Mouse (Mus musculus) spleen, adult 18-20 months (tissue): ENCODE measurements around the gene Eln.

Experiments used
- DNase-seq, 2 experiments: peaks; one replicate each; pipeline ENCODE4 v3.0.0; 2022; ENCODE audit warnings: mixed read lengths in 2 of 2

Eln gene

DNA sequence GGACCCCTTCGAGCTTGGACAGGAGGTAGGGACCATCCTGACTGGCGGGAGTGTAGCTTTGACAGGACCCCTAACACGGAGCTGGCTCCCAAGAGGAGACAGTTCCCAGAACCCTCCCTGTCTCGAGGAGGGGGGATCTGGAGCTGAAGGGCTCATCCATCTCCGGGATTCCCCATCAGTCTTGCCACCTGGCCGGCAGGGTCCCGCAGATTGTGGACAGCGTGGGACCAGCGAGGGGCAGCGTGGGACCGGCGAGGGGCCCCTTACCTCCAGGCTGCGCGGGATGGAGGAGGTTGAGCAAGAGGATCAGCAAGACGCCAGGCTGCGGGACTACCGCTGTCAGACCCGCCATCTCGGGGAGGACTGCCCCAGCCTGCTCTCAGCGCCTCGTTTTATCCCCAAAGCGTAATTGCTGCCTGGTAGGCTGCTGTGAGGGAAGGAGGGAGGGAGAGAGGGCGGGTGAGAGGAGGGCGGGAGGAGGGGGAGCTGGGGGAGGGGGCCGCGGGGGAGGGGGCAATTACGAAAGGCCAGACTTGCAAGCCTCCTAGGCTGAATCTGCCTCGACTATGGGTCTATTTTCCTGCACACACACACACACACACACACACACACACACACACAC, at the start of gene Eln:
Eln (minus strand) TSS at position 434 of the 622 bp plus-strand sequence.
- DNase-seq, result no peak

DNA sequence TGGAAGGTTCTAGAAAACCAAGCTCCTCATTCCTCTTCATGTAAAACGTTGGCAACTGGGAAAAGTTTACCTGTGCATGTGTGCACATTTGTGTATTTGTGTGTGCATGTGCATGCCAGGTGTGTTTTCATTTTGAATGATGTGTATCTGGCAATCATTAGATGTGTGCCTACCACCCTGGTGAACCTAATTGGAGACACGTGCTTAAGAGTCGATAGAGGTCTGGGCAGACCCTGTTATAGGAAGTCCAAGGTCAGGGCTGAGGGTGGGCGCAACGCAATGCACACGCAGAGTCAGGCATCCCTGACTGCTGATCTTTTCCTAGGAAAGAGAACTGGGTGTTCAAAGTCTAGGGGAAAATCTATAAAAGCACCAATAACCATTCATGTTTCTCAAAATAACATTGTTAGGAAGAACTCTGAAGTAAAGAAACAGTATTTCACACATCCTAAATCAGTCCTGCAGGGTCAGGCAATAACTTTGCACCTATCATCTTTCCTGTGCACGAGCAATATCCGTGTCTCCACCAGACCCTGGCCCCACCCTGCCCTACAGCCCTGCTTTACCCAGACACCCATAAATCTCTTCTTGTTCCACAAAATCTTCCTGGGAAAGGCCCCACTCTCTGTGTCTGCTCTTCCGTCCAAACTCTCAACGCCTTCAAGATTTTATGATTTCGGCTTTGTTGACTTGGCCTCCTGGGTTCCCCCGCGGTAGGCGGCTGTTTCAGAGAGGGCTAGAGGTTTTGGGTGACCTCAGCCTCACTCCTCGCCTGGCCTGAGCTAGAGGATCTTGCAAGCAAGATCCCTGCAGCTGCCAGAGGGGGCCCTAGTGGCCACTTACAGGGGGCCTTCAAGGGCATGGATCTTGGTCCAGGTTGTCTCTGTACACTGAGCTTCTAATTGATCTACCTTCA, 43.2 kb upstream of the Eln start:
- DNase-seq, result no peak

DNA sequence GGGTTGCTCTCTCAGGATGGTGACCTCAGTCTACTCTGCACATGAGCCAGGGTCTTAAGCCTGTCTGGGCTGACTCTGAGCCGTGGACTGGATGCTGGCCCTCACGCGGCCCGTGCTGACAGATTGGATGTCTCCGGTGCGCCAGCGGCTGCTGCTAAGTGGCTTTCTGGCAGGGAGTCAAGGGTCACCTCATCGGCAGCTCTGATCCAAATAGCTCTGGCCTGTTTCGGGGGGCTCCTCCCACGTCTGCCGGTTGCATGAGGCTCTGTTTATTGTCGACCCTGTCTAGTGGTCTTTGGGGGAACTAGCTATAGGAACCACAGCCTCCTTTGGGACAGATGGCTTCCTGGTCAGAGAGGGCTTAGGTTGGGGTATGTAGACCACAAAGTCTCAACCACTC, 41.1 kb upstream of the Eln start:
- no peak for DNase-seq

- DNase-seq, result no peak
These were observed 38.7 kb upstream of the Eln start for GRCm38 (mm10) chr5:134785691-134786371.

DNA sequence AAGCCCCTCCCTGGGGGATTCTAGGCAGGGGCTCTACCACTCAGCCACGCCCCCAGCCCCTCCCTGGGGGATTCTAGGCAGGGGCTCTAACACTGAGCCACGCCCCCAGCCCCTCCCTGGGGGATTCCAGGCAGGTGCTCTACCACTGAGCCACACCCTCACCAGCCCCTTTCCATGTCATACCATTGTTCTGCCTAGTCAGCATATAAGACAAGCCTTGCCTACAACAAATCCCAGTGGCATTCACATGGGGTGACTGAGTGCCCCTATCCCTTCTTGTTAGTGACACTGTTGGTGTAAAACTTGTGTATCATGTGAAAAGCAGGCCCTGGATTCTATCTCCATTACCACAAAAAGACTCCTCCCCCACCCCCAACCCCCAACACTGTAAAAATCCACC, 36.7 kb upstream of the Eln start:
- DNase-seq, result no peak

DNA sequence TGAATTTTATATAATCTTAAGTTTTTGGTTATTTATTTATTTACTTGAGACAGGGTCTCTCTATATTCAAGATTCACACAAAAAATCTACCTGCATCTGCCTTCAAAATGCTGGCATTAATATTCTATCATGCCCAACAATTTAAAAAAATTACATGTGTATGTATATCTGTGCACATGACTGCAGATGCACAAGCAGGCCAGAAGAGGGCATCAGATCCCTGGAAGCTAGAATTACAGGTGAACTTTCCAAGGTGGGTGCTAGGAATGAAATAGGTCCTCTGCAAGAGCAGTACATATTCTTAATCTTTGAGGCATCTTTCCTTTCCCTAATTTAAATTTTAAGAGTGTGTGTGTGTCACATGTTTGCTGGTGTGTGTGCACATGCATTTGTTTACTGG, 33.8 kb upstream of the Eln start:
- no peak for DNase-seq

GRCm38 (mm10) chr5:134780146-134780545, 33.0 kb upstream of the Eln start:
- DNase-seq, result no peak

DNA sequence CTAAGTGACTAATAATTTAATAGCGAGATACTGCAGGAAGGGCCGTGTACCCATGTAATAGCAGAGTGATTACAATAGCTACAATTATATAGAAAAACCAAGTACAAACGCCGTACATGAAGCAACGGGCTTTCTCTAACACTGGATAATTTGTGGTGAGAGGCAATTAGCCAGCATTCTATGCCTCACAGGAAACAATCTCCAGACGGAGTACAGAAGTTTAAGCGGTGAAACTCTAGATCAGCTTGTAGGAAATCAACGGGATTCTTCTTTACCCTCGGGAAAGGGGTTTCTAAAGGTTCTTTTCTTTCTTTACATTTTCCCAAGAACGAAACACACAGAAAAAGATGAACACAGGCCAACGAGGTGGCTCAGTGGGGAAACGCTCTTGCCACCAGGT, 29.4 kb upstream of the Eln start:
- DNase-seq, result no peak

GRCm38 (mm10) chr5:134772522-134772921, 25.4 kb upstream of the Eln start:
- no peak for DNase-seq

GRCm38 (mm10) chr5:134771750-134772149, 24.6 kb upstream of the Eln start:
- no peak for DNase-seq

- no peak for DNase-seq
These were observed 22.1 kb upstream of the Eln start for GRCm38 (mm10) chr5:134769181-134769580.

DNA sequence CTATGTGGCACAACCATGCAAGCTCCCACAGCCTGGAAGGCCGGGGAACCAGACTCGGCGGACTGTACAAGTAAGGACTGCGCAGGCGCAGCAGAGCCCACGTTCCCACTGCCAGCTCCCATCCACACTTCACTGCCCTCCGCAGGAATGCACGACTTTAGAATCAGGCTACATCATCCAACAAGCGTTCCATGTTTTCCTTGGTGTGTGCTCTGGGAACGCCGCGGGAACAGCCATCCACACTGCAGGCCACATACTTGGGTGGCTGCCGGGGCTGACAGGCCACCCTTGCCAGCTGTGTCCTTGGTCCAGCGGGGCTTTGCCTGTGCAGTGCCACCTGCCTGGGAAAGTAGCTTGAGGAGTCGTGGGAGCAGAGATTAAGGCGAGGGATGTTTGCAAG, 18.3 kb upstream of the Eln start:
- no peak for DNase-seq

- no peak for DNase-seq
These were observed 16.2 kb upstream of the Eln start for GRCm38 (mm10) chr5:134763326-134763725.

DNA sequence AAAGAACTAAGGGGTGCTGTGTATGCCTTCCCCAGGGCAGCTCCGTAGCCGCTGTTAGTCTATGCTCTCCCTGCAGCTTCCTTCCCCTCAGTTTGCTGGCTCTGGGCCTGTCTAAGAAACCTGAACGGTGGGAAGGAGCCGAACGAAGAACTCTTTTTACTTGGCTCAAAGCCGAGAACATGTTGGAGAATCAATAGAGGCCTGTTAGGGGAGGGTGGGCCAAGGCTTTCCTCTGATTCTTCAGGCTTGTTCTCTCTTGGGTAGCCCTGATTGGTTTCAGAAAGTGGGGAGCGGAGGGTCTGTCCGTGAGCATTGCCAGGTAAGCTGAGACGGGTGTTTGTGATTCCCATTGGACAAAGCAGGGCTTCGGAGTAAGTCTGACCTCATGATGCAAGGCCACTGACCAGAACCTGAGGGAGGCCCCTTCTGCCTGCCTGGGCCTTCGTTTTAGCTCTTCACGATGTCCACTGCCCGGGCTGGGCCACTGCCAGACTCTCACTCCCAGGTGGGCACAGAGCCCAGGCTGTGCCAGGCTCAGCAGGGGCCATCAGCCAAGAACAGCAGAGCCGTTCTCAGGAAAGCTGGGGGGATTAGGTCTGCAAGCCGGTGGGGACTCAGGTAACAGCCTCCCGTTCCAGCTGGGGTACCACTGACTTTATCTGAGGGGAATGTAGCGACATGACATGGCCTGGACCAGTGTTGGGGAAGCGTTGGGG, 14.4 kb upstream of the Eln start:
- DNase-seq, result no peak

DNA sequence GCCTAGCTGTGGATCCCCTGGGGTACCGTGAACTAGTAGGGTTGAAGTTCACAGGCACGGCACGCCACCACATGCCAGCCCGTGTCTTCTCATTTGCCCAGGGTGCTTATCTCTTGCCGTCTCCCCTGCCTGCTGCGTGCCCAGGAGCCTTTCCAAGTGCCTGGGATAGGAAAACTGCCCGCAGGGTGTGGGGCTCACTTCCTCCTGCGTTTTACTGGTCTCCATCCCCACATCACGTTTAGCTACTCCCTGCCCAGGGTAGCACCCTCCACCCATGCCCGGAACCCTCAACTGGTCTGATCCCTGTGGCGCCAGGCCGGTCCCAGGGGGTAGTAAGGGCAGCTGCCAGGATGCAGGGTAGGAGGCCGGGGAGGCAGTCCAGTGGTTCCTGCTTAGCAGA, 8.9 kb upstream of the Eln start:
- no peak for DNase-seq

DNA sequence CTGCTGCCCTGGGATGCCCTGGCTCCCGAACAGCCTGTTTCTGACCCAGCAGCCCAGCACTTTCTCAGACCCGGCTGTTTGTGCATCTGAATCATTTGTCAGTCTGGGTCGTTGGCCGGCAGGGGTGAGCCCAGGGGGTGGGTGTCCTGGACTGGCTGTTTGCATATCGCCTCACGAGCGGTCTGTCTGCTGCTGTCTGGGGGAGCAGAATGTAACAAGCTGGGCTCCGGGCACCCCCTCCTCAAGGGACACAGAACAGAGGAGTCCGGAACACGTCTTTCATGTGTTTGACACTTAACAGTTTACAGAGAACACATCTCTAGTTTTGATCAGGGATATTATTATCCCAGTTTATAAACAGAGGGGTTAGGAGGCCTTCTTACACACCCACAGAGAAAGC, 7.0 kb upstream of the Eln start:
- no peak for DNase-seq

- no peak for DNase-seq
These were observed 3.3 kb upstream of the Eln start for GRCm38 (mm10) chr5:134750469-134750868.

DNA sequence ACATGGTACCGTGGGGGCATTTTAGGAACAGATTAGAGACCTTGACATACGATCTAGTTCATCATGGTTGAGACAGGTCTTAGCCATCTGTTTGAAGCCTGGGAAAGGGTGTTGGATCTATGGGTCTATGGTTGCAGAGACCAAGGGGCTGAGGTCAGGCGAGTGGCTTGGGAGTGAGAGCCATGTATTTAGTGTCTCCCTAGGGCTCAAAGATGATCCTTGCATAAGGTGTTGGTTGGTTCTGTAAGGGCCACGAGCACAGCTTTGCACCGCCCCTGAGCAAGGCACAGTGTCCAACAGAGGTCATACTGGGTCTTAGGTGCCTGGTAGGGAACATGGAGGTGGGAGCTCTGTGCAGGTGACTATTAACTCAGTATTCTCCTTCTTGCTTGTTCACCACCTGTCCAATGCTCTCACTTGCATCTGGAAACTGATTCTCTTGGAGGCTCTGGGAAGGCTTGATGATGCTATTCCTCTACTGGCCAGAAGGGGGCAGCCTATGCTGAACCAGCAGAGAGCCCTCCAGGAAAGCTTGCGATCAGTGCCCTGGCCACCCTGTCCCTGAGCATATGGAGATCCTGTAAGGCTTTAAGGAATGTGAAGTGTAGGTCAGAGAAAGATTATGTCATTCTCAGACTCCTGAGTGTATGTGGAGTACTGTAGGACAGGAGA, 960 bp upstream of the Eln start:
- DNase-seq, result peak in 1 of 2 experiments; percentile 39

DNA sequence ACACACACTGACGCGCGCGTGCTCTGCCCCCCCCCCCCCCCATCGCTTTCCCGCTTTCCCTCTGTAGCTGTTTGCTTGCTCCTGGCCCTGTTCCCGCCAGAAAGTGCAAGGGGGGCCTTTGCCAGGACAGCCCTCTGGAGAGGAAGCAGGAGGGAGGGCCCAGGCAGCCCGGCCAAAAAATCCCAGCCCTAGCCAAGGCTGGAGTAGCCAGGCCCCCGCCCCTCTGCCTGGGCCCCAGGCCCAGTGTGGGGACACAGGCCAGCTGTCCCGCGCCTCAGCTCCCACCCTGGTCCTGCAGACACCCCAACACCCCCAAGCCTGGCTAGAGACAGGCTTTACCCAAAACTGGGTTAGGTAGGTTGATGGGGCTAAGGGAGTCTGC, 380 bp upstream of the Eln start:
- DNase-seq, result peak; percentile 23 to 25

- DNase-seq, result no peak
These were observed 922 bp downstream of the Eln start for GRCm38 (mm10) chr5:134746201-134746600.

DNA sequence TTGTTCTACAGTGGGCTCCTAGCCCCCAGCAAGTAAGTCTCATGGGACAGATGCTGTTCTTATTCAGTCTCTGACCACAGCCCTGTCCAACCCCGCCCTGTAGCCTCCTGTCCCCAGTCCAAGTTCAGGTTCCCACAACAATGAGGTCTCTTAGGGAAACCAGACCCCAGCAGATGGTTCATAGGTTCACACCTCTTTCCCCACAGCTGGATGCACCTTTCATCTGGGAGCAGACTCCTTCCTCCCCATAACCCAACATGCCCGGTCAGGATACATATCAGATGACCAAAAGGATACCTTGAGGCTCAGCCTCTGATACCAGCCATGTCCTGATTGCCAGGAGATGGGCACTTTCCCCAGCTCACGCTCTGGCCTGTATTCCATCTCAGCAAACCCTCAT, 1.3 kb downstream of the Eln start:
- no peak for DNase-seq

GRCm38 (mm10) chr5:134745000-134745399, 2.1 kb downstream of the Eln start:
- no peak for DNase-seq

DNA sequence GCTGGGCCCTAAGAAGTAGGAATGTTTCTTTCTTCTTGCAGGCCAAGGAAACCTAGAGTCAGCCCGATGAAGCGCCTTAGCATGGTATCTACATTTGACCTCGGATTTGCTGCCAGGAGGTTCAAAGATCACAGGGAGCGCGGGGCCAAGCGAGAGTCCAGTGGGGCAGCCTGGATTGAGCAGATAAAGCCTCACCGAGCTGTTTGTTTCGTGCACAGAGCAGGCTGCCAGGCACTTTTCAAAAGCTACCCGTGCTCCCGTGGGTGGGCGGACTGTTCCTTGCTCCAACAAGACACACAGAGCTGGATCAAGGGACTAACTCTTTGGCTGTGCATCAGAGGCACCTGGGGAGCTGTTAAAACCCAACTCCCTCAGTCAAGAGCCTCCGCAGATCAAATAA, 3.1 kb downstream of the Eln start:
- no peak for DNase-seq
